Mouse (Mus musculus) hindbrain, embryonic 15.5 days (tissue): ENCODE measurements around the gene Prm3. TPM values are rescaled to one million over a fixed set of nuclear protein-coding genes. Genes with fewer than 3 reads are reported as not detected.

Source experiments
- ATAC-seq: fragments of 200-750 bp; cut with Nextera tagmentation; 2 replicates; pipeline ENCODE4 v1.8.0; 2017; ENCODE audit warnings: low read depth, moderate number of reproducible peaks, moderate TSS enrichment; ENCODE audit not compliant: low FRiP score
- H3K27ac ChIP-seq: fragments of 300-500 bp; sonication (generic); replicated peaks from 2 replicates; pipeline ENCODE4 v1.5.1; 2015; ENCODE audit warnings: mild to moderate bottlenecking, inconsistent platforms
- H3K27me3 ChIP-seq: fragments of 300-500 bp; sonication (generic); 2 replicates; pipeline ENCODE4 v1.6.1; 2015; ENCODE audit warnings: control low read depth, inconsistent platforms
- H3K36me3 ChIP-seq: fragments of 300-500 bp; sonication (generic); 2 replicates; pipeline ENCODE4 v1.6.1; 2015; ENCODE audit warnings: control low read depth, inconsistent platforms
- H3K4me1 ChIP-seq: fragments of 300-500 bp; sonication (generic); replicated peaks from 2 replicates; pipeline ENCODE4 v1.6.1; 2015; ENCODE audit warnings: control low read depth, inconsistent platforms
- H3K4me2 ChIP-seq: fragments of 300-500 bp; sonication (generic); 2 replicates; pipeline ENCODE4 v1.6.1; 2015; ENCODE audit warnings: moderate library complexity, mild to moderate bottlenecking, inconsistent platforms
- H3K4me3 ChIP-seq: fragments of 300-500 bp; sonication (generic); 2 replicates; pipeline ENCODE4 v1.5.1; 2015; ENCODE audit warnings: mild to moderate bottlenecking, inconsistent platforms
- H3K9ac ChIP-seq: fragments of 300-500 bp; sonication (generic); 2 replicates; pipeline ENCODE4 v1.6.1; 2015; ENCODE audit warnings: inconsistent platforms
- H3K9me3 ChIP-seq: fragments of 300-500 bp; sonication (generic); 2 replicates; pipeline ENCODE4 v1.6.1; 2016; ENCODE audit warnings: control low read depth, inconsistent platforms
- WGBS: fragments of 180-500 bp; shearing (Covaris S2); methylation state at CpG from one replicate; pipeline ENCODE4 v1.1.7; 2015; 5-methylcytosine and 5-hydroxymethylcytosine counted together
- polyA plus RNA-seq: library from polyadenylated mRNA; unstranded; fragments of >200 nt; fragmentation: Nextera tagmentation; extraction: Ambion mirVana; gene quantifications from 2 replicates; pipeline ENCODE4 v1.2.1, GENCODE M21; 2015

Gene Prm3
- polyA plus RNA-seq = not detected in 2 replicates

- ATAC-seq = no peak
These were observed at the start of gene Prm3 for GRCm38 (mm10) chr16:10790702-10791101. TSS of gene Prm3 (minus strand) at chr16:10790914.

GRCm38 (mm10) chr16:10840018-10840417 is 49.3 kb upstream of the Prm3 start:
- no peak overlapping the region for H3K9ac ChIP-seq
- H3K27ac ChIP-seq = no peak overlapping the region
- no peak for ATAC-seq
- no peak overlapping the region for H3K4me3 ChIP-seq
- H3K4me2 ChIP-seq = no peak overlapping the region
- H3K4me1 ChIP-seq = peaks cover 16% of the 10 kb centered on the region
- no peaks in the 10 kb centered on the region for H3K27me3 ChIP-seq
- H3K9me3 ChIP-seq = no peaks in the 10 kb centered on the region
- 92% methylated on average over 13 of the region's 14 CpGs for WGBS
- no peaks in the 10 kb centered on the region for H3K36me3 ChIP-seq

More at GRCm38 (mm10) chr16:10790702-10791101, at the start of gene Prm3:
- Histone ChIP-seq H3K4me2 (no peak within 1 kb of the TSS), H3K9ac (no peak within 1 kb of the TSS), H3K4me3 (no peak within 1 kb of the TSS), H3K4me1 (peaks cover 6% of the 10 kb centered on the region), H3K27ac (no peak within 1 kb of the TSS), H3K36me3 (no peaks in the 10 kb centered on the region), H3K9me3 (no peaks in the 10 kb centered on the region), H3K27me3 (0 out of 2 replicates have a peak, but pooled peaks cover 2% of the 10 kb centered on the region)
- 74% methylated on average over 9 of the region's 9 CpGs for WGBS

- WGBS = 31% methylated on average over 10 of the region's 10 CpGs
- Histone ChIP-seq H3K9ac (no peak overlapping the region), H3K4me1 (peaks cover 15% of the 10 kb centered on the region), H3K36me3 (no peaks in the 10 kb centered on the region), H3K4me2 (no peak overlapping the region), H3K4me3 (no peak overlapping the region), H3K9me3 (no peaks in the 10 kb centered on the region), H3K27me3 (peaks cover 6% of the 10 kb centered on the region; the same call in 1 of the 2 replicates), H3K27ac (no peak overlapping the region)
- no peak for ATAC-seq
These were observed 48.0 kb upstream of the Prm3 start for GRCm38 (mm10) chr16:10838487-10839245.

- Histone ChIP-seq H3K9me3 (no peaks in the 10 kb centered on the region), H3K27ac (no peak overlapping the region), H3K4me2 (no peak overlapping the region), H3K9ac (no peak overlapping the region), H3K4me1 (peaks cover 12% of the 10 kb centered on the region), H3K4me3 (no peak overlapping the region), H3K36me3 (no peaks in the 10 kb centered on the region), H3K27me3 (peaks cover 8% of the 10 kb centered on the region; the same call in 1 of the 2 replicates)
- WGBS = 83% methylated on average over 1 of the region's 1 CpGs
- no peak for ATAC-seq
These were observed 47.2 kb upstream of the Prm3 start for GRCm38 (mm10) chr16:10837903-10838302.

- H3K9me3 ChIP-seq = no peaks in the 10 kb centered on the region
- peaks cover 12% of the 10 kb centered on the region for H3K4me1 ChIP-seq
- ATAC-seq = no peak
- H3K4me2 ChIP-seq = no peak overlapping the region
- WGBS = 90% methylated on average over 3 of the region's 3 CpGs
- H3K27me3 ChIP-seq = peaks cover 8% of the 10 kb centered on the region; the same call in 1 of the 2 replicates
- H3K36me3 ChIP-seq = no peaks in the 10 kb centered on the region
- H3K4me3 ChIP-seq = no peak overlapping the region
- no peak overlapping the region for H3K27ac ChIP-seq
- no peak overlapping the region for H3K9ac ChIP-seq
These were observed 46.5 kb upstream of the Prm3 start for GRCm38 (mm10) chr16:10837250-10837649.

- 98% methylated on average over 3 of the region's 3 CpGs for WGBS
- no peak overlapping the region for H3K4me2 ChIP-seq
- no peak for ATAC-seq
- no peaks in the 10 kb centered on the region for H3K9me3 ChIP-seq
- peaks cover 8% of the 10 kb centered on the region; the same call in 1 of the 2 replicates for H3K27me3 ChIP-seq
- H3K4me1 ChIP-seq = peaks cover 12% of the 10 kb centered on the region
- no peaks in the 10 kb centered on the region for H3K36me3 ChIP-seq
- H3K9ac ChIP-seq = no peak overlapping the region
- H3K27ac ChIP-seq = no peak overlapping the region
- H3K4me3 ChIP-seq = no peak overlapping the region
These were observed 45.7 kb upstream of the Prm3 start for GRCm38 (mm10) chr16:10836388-10836787.

GRCm38 (mm10) chr16:10834911-10835587 is 44.3 kb upstream of the Prm3 start, which contains the start of gene Rmi2:
TSS of gene Rmi2 (plus strand) at chr16:10835059.
- WGBS = under 1% methylated on average over 54 of the region's 69 CpGs
- H3K4me1 ChIP-seq = peaks cover 12% of the 10 kb centered on the region

GRCm38 (mm10) chr16:10834542-10834910 is 43.8 kb upstream of the Prm3 start:
- H3K9ac ChIP-seq = peak overlapping the region; percentile 27; the same call in 1 of the 2 replicates
- no peak for ATAC-seq

More at GRCm38 (mm10) chr16:10834911-10835587, 44.3 kb upstream of the Prm3 start, which contains the start of gene Rmi2:
- no peaks in the 10 kb centered on the region for H3K36me3 ChIP-seq
- H3K4me3 ChIP-seq = peak within 1 kb of the TSS; percentile 83
- ATAC-seq = peak; percentile 93
- no peaks in the 10 kb centered on the region for H3K9me3 ChIP-seq
- peak within 1 kb of the TSS; percentile 99 for H3K4me2 ChIP-seq
- H3K9ac ChIP-seq = peak within 1 kb of the TSS; percentile 60
- peaks cover 8% of the 10 kb centered on the region; the same call in 1 of the 2 replicates for H3K27me3 ChIP-seq
- no peak within 1 kb of the TSS for H3K27ac ChIP-seq

GRCm38 (mm10) chr16:10828461-10828805 is 37.7 kb upstream of the Prm3 start:
- Histone ChIP-seq H3K4me3 (no peak overlapping the region), H3K9me3 (no peaks in the 10 kb centered on the region), H3K4me2 (no peak overlapping the region), H3K9ac (no peak overlapping the region), H3K27ac (no peak overlapping the region), H3K27me3 (0 out of 2 replicates have a peak, but pooled peaks cover under 1% of the 10 kb centered on the region), H3K4me1 (no peaks in the 10 kb centered on the region), H3K36me3 (no peaks in the 10 kb centered on the region)
- WGBS = 77% methylated on average over 4 of the region's 4 CpGs
- no peak for ATAC-seq

More at GRCm38 (mm10) chr16:10834542-10834910, 43.8 kb upstream of the Prm3 start:
- WGBS = 8% methylated on average over 12 of the region's 12 CpGs
- peaks cover 12% of the 10 kb centered on the region for H3K4me1 ChIP-seq
- H3K27me3 ChIP-seq = peaks cover 8% of the 10 kb centered on the region; the same call in 1 of the 2 replicates
- H3K27ac ChIP-seq = no peak overlapping the region
- H3K4me2 ChIP-seq = peak overlapping the region; percentile 99
- H3K9me3 ChIP-seq = no peaks in the 10 kb centered on the region
- no peaks in the 10 kb centered on the region for H3K36me3 ChIP-seq
- peak overlapping the region; percentile 83 for H3K4me3 ChIP-seq

- no peaks in the 10 kb centered on the region for H3K9me3 ChIP-seq
- no peaks in the 10 kb centered on the region for H3K4me1 ChIP-seq
- no peak for ATAC-seq
- 84% methylated on average over 7 of the region's 7 CpGs for WGBS
- no peak overlapping the region for H3K27ac ChIP-seq
- H3K36me3 ChIP-seq = no peaks in the 10 kb centered on the region
- no peak overlapping the region for H3K4me3 ChIP-seq
- H3K9ac ChIP-seq = no peak overlapping the region
- H3K4me2 ChIP-seq = no peak overlapping the region
- H3K27me3 ChIP-seq = no peaks in the 10 kb centered on the region
These were observed 37.2 kb upstream of the Prm3 start for GRCm38 (mm10) chr16:10827766-10828460.

- H3K27me3 ChIP-seq = no peaks in the 10 kb centered on the region
- H3K9ac ChIP-seq = no peak overlapping the region
- H3K27ac ChIP-seq = no peak overlapping the region
- H3K4me1 ChIP-seq = no peaks in the 10 kb centered on the region
- WGBS = 93% methylated on average over 9 of the region's 9 CpGs
- no peaks in the 10 kb centered on the region for H3K36me3 ChIP-seq
- H3K4me2 ChIP-seq = no peak overlapping the region
- H3K9me3 ChIP-seq = no peaks in the 10 kb centered on the region
- no peak for ATAC-seq
- no peak overlapping the region for H3K4me3 ChIP-seq
These were observed 36.6 kb upstream of the Prm3 start for GRCm38 (mm10) chr16:10827269-10827668.
